Mouse (Mus musculus) heart, postnatal 4 days (tissue): ENCODE measurements around the gene H2-DMa. TPM values are rescaled to one million over a fixed set of nuclear protein-coding genes. Genes with fewer than 3 reads are reported as not detected.

Source experiments
- DNase-seq: peaks from one replicate; pipeline ENCODE4 v3.0.0; 2021
- total RNA-seq, 2 experiments: library from RNA; stranded (reverse); gene quantifications; 2 replicates each; pipeline ENCODE4 v1.2.3; 2021

H2-DMa gene
- 1 to 10 TPM; 5.6 to 6.0 TPM for total RNA-seq

- DNase-seq: peak; percentile 99
Observed at GRCm38 (mm10) chr17:34119249-34120179, at the start of gene H2-DMa. TSS of gene H2-DMa (plus strand) at chr17:34119541.

GRCm38 (mm10) chr17:34072091-34072490 lies 47.2 kb upstream of the H2-DMa start:
- no peak for DNase-seq

DNA sequence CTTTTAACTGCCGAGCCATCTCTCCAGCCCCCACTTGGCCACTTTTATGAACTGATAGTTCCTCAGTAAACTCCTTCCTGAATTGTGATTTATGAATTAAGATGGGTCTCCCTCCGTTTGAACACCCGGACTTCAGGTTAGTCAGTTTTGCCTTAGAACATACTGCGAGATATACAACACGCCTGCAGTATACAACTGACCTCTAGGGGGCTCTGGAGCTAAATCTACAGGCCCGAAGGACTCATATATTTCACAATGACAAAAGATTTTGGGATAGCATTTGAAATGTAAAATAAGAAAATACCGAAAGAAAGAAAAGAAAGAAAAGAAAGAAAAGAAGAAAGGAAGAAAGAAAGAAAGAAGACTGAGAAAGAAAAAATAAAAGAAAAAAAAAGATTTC lies 44.1 kb upstream of the H2-DMa start:
- peak; percentile 80 for DNase-seq

- DNase-seq: peak; percentile 80
Observed at GRCm38 (mm10) chr17:34077549-34077948, 41.8 kb upstream of the H2-DMa start.

- DNase-seq: no peak
Observed at GRCm38 (mm10) chr17:34078148-34078547, 41.2 kb upstream of the H2-DMa start.

DNA sequence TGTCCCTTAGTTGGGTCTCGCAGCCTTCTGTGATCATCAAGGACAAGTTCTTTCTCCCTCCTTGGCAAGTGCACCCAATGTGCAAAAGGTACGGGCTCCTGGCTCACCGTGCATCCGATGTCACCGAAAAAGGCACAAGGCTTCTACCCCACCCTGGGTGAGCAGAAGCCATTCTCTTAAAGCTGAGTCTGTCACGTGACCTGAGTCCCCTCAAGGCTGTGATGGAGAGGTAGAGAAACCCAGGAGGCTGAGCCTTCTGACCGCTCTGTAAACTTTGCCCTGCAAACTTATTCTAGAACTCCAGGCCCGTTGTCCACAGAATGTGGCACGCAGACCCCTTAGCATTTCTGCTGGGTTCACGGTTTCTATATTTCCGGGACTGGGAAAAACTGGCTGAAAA lies 40.3 kb upstream of the H2-DMa start:
- DNase-seq: no peak

- DNase-seq: peak; percentile 28
Observed at GRCm38 (mm10) chr17:34079621-34080020, 39.7 kb upstream of the H2-DMa start.

- DNase-seq: no peak
Observed at GRCm38 (mm10) chr17:34083104-34083503, 36.2 kb upstream of the H2-DMa start.

GRCm38 (mm10) chr17:34087386-34087785 lies 32.0 kb upstream of the H2-DMa start:
- DNase-seq: no peak

DNA sequence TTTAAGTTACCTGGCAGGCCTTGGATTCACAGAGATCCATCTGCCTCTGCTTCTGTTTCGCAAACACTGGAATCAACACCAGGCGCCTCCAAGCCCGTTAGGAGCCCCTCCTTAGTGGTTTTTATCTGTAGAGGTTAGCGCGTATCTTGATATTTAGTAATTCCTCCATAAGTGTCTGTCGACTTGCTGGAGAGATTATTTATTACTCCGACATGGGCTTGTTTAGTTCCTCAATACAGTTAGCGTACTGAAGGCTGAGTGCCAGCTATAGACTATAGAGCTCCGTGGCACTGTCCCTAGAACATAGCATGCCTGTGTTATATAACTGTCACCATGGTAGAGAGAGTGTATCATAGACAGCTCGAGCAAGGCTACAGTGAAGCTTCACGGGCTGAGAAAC lies 31.2 kb upstream of the H2-DMa start:
- DNase-seq: no peak

- peak; percentile 32 for DNase-seq
Observed at GRCm38 (mm10) chr17:34090923-34091322, 28.4 kb upstream of the H2-DMa start.

DNA sequence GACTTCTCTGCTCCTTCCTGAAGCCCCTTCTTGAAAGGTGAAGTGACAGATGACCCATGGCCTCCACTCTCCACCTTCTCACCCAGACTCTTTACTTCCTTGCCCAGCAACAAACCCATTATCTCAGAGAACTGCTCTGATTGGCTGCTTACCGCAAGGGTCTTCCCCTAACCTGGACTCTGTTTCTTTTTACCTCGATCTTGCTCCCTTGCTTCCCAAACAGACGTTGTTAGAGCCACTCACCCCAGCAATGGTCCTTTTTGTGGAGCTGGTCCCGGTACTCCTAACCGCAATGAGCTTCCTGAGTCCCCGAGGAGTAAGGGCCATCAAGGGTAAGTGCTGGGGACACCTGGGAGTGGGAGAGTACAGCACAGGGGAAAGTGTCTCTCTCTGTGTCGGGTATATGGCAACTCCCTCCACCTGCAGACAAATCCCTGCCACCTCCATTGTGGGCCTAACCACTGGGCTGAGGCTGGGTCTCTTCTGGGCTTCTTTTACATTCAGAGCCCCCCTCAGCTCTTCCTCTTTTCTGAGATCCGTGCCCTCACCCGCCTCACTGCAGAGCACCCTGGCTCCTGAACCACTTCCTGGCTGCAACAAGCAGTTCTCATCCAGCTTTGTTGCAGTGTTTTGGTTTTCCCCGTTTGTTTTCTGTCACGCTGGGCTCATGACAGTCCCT lies 27.0 kb upstream of the H2-DMa start, which contains the start of gene H2-Oa:
Gene H2-Oa (plus strand): TSS at position 144 of the 679 bp plus-strand sequence.
- DNase-seq: no peak

- peak; percentile 47 for DNase-seq
Observed at GRCm38 (mm10) chr17:34093199-34093874, 26.0 kb upstream of the H2-DMa start.

DNA sequence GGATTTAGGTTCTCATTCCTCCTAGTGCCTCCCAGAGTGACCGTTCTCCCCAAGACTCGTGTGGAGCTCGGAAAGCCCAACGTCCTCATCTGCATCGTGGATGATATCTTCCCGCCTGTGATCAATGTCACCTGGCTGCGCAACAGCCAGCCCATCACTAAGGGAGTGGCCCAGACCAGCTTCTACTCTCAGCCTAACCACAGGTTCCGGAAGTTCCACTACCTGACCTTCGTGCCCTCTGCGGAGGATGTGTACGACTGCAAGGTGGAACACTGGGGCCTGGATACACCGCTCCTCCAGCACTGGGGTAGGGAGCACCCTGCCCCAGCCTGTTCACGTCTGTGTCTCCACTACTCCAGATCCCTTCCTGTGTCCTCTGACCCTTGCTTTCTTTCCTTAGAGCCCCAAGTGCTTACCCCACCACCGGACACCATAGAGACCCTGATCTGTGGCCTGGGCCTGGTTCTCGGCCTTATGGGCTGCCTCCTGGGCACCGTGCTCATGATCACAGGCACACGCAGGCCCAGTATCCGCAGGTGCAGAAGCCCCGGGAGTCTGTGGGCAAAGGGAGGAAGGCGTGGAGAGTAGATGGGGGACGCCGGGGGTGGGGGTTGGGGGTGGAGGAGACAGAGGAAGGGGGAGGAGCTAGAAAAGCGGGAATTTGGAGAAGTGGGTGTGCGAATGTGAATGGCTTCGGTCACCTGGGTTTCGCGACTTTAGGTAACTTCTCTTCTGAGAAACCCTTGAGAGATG lies 24.9 kb upstream of the H2-DMa start:
- DNase-seq: no peak

- DNase-seq: no peak
Observed at GRCm38 (mm10) chr17:34096497-34097010, 22.8 kb upstream of the H2-DMa start.

DNA sequence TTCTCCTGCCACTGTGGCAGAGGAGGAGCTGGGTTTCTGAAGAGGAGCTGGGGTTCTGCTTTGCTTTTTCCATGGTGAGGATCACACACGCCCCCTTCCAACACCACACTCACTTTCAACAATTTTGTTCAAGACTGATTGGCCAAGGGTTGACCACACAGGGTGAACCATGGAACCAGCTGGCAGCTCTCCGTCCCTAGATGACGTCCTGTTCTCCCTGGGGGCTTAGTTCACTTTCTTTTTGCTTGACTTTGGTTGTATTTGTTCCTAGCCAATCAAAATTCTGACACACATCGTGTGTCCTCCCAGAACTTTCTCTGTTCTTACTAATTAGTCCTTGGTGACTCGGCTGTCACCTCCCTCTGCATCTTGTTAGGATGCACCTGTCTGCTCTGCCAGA lies 22.1 kb upstream of the H2-DMa start:
- no peak for DNase-seq

DNA sequence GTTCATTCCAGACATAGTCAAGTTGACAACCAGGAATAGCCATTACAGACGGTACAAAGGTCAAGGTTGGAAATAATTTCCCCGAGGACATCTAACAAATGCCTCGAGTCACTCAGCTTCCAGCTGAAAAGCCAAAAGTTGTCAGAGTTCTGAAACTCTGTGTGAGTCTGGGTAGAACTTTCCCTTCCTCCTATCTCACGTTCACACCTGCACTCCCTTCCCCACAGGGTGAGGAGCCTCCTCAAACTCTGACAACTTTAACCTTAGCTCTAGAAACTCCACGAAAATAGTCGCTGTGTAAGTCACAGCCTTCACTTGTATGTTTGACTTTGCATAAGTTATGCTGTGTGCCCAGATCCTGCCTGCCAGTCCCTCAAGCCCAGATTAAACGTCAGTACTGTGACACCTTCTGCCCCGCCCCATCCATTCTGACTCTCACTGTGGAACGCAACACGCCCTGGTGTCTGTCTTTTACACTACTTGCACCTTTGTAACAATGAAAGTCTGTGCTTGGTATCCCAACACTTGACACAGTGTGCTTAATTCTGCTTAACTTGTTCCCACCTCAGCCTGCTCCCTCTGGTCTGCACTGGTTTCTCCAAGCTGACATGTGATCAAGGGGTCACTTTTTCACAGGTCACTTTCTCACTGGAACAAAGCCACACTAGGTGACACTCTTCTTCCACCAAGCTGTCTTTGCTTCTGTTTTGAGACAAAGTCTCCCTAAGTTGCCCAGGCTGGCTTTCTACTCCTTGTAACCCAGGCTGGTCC lies 20.4 kb upstream of the H2-DMa start:
- DNase-seq: no peak

GRCm38 (mm10) chr17:34099531-34099930 lies 19.8 kb upstream of the H2-DMa start:
- DNase-seq: no peak

- no peak for DNase-seq
Observed at GRCm38 (mm10) chr17:34101185-34101584, 18.2 kb upstream of the H2-DMa start.

GRCm38 (mm10) chr17:34101604-34102032 lies 17.7 kb upstream of the H2-DMa start:
- peak; percentile 96 for DNase-seq

DNA sequence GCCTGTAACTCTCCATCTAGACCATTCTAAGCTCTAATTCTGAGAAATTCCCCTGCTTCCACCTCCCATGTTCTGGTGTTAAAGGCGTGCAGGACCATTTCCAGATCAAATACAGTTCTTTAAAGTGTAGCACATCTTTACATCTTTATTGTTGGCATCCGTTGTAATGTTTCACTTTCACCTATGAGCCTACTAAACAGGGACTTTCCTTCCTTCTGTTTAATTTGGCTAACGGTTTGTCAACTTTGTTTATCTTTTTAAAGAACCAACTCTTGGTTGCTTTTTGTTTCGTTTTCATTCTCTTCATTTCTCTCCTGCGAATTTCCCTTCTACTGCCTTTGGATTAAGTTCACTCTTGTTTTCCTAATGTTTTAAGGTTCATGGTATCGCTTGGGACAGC lies 16.5 kb upstream of the H2-DMa start:
- DNase-seq: no peak
